Mouse (Mus musculus) liver, embryonic 14.5 days (tissue): ENCODE measurements around the gene Nipal4. TPM values are rescaled to one million over a fixed set of nuclear protein-coding genes. Genes with fewer than 3 reads are reported as not detected.

Experiments used
- ATAC-seq: fragments of 200-750 bp; cut with Nextera tagmentation; 2 replicates; pipeline ENCODE4 v1.8.0; 2017; ENCODE audit warnings: moderate number of reproducible peaks, mild to moderate bottlenecking, moderate library complexity; ENCODE audit not compliant: insufficient read depth
- DNase-seq, 3 experiments: peaks; one replicate each; pipeline ENCODE4 v3.0.0-alpha.2; 2012 to 2013; ENCODE audit warnings: low read depth in 3 of 3, low spot score in 3 of 3
- H3K27ac ChIP-seq: fragments of 300-500 bp; sonication (generic); 2 replicates; pipeline ENCODE4 v1.5.1; 2014; ENCODE audit warnings: moderate library complexity, mild to moderate bottlenecking, control low read depth, inconsistent platforms
- H3K27me3 ChIP-seq: fragments of 300-500 bp; sonication (generic); 2 replicates; pipeline ENCODE4 v1.6.1; 2014; ENCODE audit warnings: mild to moderate bottlenecking, low read length, moderate library complexity; ENCODE audit not compliant: control insufficient read depth, insufficient read depth
- H3K36me3 ChIP-seq: fragments of 300-500 bp; sonication (generic); replicated peaks from 2 replicates; pipeline ENCODE4 v1.6.1; 2014; ENCODE audit warnings: low read depth; ENCODE audit not compliant: control insufficient read depth, insufficient read depth
- H3K4me1 ChIP-seq, 2 experiments: fragments of 200-500 bp in 1 of 2; fragments of 300-500 bp in 1 of 2; sonication (generic) in 1 of 2; replicated peaks; 2 replicates each; pipeline ENCODE4 v1.6.1; 2012 to 2014; ENCODE audit warnings: antibody characterized with exemption in 1 of 2, inconsistent platforms in 1 of 2, low read length in 1 of 2; ENCODE audit not compliant: control insufficient read depth in 2 of 2, insufficient read depth in 2 of 2
- H3K4me2 ChIP-seq: fragments of 300-500 bp; sonication (generic); 2 replicates; pipeline ENCODE4 v1.6.1; 2014; ENCODE audit warnings: low read depth, mild to moderate bottlenecking, control low read depth, moderate library complexity
- H3K4me3 ChIP-seq, 2 experiments: fragments of 200-500 bp in 1 of 2; fragments of 300-500 bp in 1 of 2; sonication (generic) in 1 of 2; 2 replicates each; pipeline ENCODE4 v1.5.1; 2012 to 2014; ENCODE audit warnings: low read depth in 2 of 2, low read length in 2 of 2, mild to moderate bottlenecking in 2 of 2, control low read depth in 1 of 2, inconsistent platforms in 1 of 2, moderate library complexity in 1 of 2; ENCODE audit not compliant: insufficient read depth in 1 of 2
- H3K9ac ChIP-seq: fragments of 300-500 bp; sonication (generic); replicated peaks from 2 replicates; pipeline ENCODE4 v1.6.1; 2014; ENCODE audit warnings: mild to moderate bottlenecking, control low read depth, moderate library complexity
- H3K9me3 ChIP-seq: fragments of 300-500 bp; sonication (generic); 2 replicates; pipeline ENCODE4 v1.6.1; 2016; ENCODE audit warnings: low read length, mixed read lengths; ENCODE audit not compliant: control insufficient read depth
- CTCF ChIP-seq: IDR thresholded peaks from 2 replicates; pipeline ENCODE4 v1.5.1; 2016; ENCODE audit warnings: antibody characterized with exemption, low read depth, control low read depth
- EP300 ChIP-seq: IDR thresholded peaks from 2 replicates; pipeline ENCODE4 v1.6.1; 2016; ENCODE audit warnings: antibody characterized with exemption, low read depth
- WGBS: fragments of 180-500 bp; shearing (Covaris S2); extraction: QIAGEN DNeasy Blood & Tissue Kit; methylation state at CpG from one replicate; pipeline ENCODE4 v1.1.7; 2014; ENCODE audit not compliant: insufficient replicate concordance; 5-methylcytosine and 5-hydroxymethylcytosine counted together
- polyA plus RNA-seq, 2 experiments: library from polyadenylated mRNA; depleted of rRNA in 1 of 2; stranded (reverse) in 1 of 2; unstranded in 1 of 2; fragments of >200 nt; fragmentation: Nextera tagmentation in 1 of 2; extraction: Ambion mirVana in 1 of 2; gene quantifications; 2 replicates each; pipeline versions ENCODE4 v1.2.1 to v1.2.3; 2012 to 2014

The Nipal4 gene
- polyA plus RNA-seq, 2 experiments = 0.04 TPM; not detected in 1

DNA sequence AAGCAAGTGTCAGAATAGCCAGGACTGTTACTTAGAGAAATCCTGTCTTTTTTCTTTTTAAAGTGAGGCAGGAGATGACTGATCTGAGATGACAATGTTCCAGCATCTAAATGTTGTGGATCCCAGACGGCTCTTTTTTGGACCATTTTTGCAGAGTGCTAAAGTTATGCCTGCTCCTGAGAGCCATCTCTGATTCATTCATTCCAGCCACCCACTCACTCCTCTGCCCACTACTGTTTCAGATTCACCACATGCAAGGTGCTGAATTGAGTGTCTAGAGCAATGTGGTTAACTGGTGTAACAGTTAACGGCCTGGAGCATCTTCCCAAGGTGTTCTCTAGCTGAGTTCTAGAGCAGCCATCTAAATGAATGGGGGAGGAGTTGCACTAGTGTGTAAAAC lies 31.4 kb downstream of the Nipal4 start:
- H3K27me3 ChIP-seq = no peaks in the 10 kb centered on the region
- 65% methylated on average over 2 of the region's 2 CpGs for WGBS

DNA sequence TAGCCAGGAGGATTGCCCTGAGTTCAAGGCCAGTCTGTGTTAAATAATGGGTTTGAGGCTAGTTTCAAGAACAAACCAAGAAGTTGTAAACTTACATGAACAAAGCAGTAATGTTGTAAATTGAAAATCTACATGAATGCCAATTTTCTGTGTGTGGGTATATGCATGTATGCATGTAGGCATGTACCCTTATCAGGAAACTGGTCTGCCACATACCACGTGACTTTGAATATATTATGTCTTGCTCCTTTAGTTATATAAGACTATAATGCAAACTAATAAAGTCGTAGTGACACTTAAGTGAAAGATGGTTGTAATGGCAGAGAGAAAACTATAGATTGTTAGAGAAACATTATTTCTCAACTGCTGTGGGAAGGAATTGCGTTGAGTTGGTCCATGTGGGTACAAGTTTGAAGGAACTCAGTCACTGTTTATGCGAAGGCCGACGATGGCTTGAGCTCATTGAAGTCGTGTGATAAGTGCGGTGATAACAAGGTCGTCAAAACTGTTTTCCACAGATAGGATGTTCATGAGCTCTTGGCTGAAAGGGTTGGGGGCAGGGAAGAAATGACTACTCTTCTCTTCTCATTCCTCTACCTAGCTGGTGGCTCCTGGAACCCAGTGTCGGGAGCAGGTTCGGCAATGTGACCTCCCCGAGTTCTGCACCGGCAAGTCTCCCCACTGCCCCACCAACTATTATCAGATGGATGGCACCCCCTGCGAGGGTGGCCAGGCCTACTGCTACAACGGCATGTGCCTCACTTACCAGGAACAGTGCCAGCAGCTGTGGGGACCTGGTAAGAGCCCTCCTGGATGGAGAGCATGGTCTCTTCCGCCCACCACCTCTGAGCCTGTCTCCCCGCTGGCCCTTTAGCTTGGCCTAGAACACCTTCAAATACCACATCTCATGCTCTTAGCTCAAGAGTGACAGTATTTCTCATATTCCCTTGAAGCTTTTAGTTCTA lies 35.0 kb downstream of the Nipal4 start:
- Histone ChIP-seq H3K4me3 (no peak overlapping the region), H3K4me1 (peaks cover 13 to 19% of the 10 kb centered on the region in 2 experiments), H3K9ac (no peak overlapping the region), H3K36me3 (no peaks in the 10 kb centered on the region), H3K27ac (no peak overlapping the region), H3K4me2 (no peak overlapping the region; the same call in 1 of the 2 replicates), H3K9me3 (no peaks in the 10 kb centered on the region), H3K27me3 (no peaks in the 10 kb centered on the region)
- DNase-seq = peak; percentile 14 to 39 (median 33)
- peak; percentile 80 for ATAC-seq
- TF ChIP-seq CTCF = no peak
- peak; percentile 72 for TF ChIP-seq EP300
- WGBS = 46% methylated on average over 17 of the region's 17 CpGs

More for the DNA sequence above, 31.4 kb downstream of the Nipal4 start:
- Histone ChIP-seq H3K9me3 (no peaks in the 10 kb centered on the region), H3K4me1 (peaks cover 13 to 15% of the 10 kb centered on the region in 2 experiments), H3K4me3 (no peak overlapping the region), H3K4me2 (no peak overlapping the region), H3K36me3 (no peaks in the 10 kb centered on the region), H3K27ac (no peak overlapping the region), H3K9ac (no peak overlapping the region)
- ATAC-seq (no peak), DNase-seq (no peak)
- no peak for TF ChIP-seq CTCF
- TF ChIP-seq EP300 = no peak

GRCm38 (mm10) chr11:46128548-46128945 lies 37.8 kb downstream of the Nipal4 start:
- Histone ChIP-seq H3K27ac (no peak overlapping the region), H3K4me1 (peaks cover 13 to 19% of the 10 kb centered on the region in 2 experiments), H3K4me3 (no peak overlapping the region), H3K4me2 (no peak overlapping the region), H3K36me3 (no peaks in the 10 kb centered on the region), H3K27me3 (no peaks in the 10 kb centered on the region), H3K9me3 (no peaks in the 10 kb centered on the region), H3K9ac (no peak overlapping the region)
- WGBS = 56% methylated on average over 9 of the region's 9 CpGs
- TF ChIP-seq CTCF (peak; percentile 97), EP300 (no peak)
- DNase-seq (peak; percentile 17 to 30 (median 22)), ATAC-seq (peak; percentile 34; the same call in 1 of the 2 replicates)

- peak; percentile 31; the same call in 1 of the 2 replicates for ATAC-seq
- no peak overlapping the region for H3K27ac ChIP-seq
Observed at GRCm38 (mm10) chr11:46127621-46128547, 38.4 kb downstream of the Nipal4 start.

More at GRCm38 (mm10) chr11:46127621-46128547, 38.4 kb downstream of the Nipal4 start:
- no peak for DNase-seq
- H3K4me3 ChIP-seq = no peak overlapping the region
- no peak overlapping the region for H3K9ac ChIP-seq
- no peaks in the 10 kb centered on the region for H3K27me3 ChIP-seq
- no peaks in the 10 kb centered on the region for H3K9me3 ChIP-seq
- no peak for TF ChIP-seq EP300
- no peak for TF ChIP-seq CTCF
- WGBS = 49% methylated on average over 15 of the region's 15 CpGs
- no peak overlapping the region for H3K4me2 ChIP-seq
- no peaks in the 10 kb centered on the region for H3K36me3 ChIP-seq
- peaks cover 13 to 19% of the 10 kb centered on the region in 2 experiments for H3K4me1 ChIP-seq
